Mouse (Mus musculus) kidney, adult 9 months (tissue): ENCODE measurements around the gene Scfd2.
A peak's percentile ranks its signal among the peaks of the same experiment; 100 is the strongest.

Source experiments
- DNase-seq: peaks from one replicate; pipeline ENCODE4 v3.0.0; 2022

Scfd2 gene

DNA sequence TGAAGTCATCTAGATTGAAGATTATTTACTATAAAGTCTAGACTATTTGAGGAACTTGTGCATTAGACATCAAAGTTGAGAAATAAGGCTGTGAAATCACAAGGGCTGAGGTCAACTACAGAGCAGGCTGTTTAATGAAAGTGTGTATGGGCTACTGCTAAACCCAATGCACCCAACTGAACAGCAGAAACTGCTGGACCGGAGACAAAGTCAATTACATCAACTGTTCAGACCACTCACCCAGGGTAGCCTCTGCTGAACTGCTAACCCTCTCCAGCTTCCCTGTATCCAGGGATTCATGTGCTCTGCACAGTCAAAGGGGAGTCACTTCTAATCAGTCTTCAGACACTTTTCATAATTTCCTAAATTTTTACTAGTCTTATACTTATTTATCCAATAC, 292.2 kb downstream of the Scfd2 start:
- no peak for DNase-seq

DNA sequence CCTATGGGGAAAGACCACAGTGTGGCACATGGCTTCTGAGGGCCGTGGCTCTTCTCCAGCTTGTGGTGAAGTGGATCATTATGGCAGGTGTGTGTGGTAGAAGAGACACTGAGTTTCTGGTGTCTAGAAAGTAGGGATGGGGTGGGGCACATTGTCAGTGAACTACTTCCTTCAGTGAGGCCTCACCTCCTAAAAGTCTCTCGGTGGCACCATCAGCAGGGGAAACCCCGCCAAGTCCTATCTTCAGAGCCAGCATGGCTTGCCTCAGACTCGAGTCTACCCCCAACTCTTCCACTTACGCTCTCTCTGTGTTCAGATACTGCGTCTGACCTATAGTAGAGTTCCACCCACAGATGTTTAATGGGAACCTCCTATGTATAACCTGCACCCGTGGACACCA, 297.8 kb downstream of the Scfd2 start:
- DNase-seq, result no peak

DNA sequence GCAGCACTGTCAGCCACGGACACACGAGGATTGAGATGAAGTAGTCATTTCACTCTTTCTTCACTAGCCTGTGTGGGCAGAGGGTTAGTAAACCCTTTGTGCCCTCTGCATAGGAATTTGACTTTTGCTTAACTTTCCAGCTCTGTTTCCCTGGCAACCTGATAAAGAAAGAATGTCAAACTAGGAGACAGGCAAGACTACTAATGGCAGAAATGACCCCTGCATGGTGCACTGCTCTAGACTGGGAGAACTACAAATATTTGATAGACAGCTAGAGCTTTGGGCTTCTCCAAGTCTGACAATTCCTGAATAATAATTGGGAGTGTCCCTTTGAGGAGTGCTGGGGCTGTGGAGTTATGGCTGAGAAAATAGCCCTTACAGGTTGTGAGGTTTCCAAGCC, 301.0 kb downstream of the Scfd2 start:
- DNase-seq, result no peak

DNA sequence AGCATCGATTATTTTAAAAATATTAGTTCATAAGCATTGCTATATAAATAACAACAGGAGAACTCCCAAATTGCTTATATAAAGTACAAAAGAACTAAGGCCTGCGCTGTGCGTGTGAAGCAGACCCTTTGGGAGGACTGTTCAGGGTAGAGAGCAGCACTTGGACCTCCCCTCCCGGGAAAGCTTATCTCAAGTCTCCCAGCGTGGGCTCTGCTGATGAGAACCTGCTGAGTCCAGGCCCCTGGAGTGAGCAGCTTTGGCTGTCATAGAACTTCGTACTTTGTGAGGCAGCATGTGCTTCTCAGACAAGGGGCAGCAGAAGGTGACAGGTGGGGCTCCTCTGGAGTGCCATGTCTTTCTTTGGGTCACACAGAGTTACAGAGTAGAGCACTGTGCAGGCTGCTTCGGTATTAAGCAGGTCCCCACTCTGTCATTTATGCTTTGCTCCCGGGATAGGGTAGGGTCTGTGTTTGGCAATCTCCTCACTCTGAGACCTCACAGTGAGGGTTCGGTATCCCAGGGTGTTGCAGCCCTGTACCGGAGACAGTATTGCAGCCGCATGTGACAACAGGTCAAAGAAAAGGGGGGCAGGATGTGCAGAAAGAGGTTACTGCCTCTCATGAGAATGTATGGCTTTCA, 301.7 kb downstream of the Scfd2 start:
- no peak for DNase-seq

DNA sequence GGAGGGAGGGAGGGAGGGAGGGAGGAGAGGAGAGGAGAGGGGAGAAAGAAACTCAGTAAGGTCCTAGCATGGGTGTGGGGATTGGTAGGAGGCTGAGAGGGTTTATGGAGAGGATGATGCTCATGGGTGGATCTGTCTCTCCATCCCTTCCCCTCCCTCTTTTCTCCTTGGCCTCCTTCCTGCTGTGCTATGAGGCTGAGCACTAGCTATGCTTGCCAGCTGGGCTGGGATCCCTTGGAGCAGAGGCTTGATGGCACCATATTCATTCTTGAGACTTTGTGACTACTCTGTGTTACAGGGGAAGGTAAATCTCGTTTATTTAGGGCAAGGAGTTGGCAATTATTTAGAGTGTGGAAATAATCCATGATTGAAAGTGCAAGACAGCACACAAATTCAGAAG, 302.6 kb downstream of the Scfd2 start:
- no peak for DNase-seq

DNA sequence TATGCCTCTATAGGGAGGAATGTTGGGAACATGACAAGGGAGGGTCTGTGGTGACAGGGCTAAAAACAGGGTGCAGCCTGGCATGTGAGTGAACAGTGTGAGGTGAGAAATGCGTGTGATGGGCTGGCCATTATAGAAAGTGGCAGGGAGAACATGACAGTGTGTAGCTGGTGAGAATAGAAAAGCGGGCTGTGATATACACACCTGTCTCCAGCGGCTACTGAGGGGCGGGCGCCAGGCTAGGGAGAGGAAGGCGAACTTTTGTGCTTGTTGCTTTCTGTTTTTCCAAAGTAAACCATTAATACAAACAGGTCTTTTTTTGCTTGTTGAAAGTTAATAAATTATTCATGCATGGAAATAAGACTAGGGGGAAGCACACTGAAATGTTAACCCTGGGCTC, 304.2 kb downstream of the Scfd2 start:
- peak; percentile 49 for DNase-seq

DNA sequence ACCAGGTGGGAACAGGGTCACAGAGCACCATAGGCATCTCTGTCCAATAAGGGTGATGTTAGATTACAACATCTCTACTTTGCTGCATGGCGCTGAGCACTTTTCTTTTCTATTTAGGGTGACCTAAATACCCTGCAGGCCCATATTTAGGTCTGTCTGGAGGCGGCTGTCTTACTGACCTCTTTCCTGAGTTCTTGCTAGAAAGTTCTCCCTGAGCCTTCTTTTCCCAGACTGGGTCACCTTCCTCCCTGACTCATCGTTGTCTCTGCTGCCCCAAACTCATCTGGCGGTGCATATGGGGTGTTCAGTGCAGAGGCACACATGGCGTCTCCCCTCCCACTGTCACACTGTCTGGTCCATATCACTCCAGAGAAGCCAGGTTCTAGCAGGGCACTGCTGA, 305.4 kb downstream of the Scfd2 start:
- no peak for DNase-seq

DNA sequence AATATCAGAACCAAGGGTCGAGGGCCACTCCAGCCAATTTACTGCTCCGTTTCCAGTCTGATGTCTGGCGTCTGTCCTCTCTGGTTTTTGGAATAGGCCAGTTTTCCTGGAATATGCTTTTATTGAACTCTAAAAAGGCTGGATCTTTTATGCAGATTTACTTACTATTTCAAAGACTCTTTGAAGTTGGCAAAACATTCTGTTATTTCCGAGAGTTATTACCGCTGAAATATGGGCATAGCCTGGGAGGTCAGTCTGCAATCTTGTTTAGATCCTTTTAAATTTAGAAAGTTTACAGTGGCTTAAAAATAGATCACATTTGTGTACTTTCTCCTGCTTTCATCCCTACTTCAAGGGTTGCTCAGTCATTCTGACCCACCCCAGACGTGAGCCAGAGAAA, 307.1 kb downstream of the Scfd2 start:
- DNase-seq, result no peak

DNA sequence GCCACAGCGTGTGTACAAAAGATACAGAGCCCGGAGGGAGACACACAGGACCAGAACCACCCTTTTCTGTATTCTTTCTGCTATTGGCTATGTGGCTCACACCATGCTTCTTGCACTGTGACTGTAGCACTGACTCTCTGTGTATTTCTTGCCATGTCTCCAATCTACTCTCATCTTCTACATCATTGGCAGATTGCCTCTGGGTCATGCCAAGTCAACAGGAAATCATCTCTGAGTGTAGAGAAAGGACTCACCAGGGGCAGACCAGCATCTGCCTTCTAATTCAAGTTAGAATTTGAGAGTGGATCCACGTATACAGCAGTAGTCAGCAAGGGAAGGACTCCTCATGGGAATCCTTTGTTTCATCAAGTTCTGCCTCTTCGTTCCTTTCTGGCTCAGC, 308.9 kb downstream of the Scfd2 start:
- DNase-seq, result no peak

DNA sequence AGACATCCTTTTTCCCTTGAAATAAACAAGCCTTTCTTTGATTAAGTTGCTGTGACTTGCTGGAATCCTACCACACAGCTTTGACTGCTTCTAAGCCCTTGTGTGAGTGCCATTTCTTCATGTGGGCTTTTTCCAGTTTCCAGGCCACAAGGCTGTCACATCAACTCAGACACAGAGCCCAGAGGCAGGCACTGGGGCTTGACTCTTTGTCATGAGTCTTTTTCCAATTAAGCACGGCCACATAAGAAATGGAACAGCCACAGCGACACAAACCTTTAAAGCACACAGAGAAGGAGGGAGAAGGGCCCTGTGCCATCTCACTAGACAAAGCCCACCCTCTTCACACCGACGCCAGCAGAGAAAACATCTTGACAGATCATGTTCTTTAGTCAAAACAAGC, 313.0 kb downstream of the Scfd2 start:
- no peak for DNase-seq

DNA sequence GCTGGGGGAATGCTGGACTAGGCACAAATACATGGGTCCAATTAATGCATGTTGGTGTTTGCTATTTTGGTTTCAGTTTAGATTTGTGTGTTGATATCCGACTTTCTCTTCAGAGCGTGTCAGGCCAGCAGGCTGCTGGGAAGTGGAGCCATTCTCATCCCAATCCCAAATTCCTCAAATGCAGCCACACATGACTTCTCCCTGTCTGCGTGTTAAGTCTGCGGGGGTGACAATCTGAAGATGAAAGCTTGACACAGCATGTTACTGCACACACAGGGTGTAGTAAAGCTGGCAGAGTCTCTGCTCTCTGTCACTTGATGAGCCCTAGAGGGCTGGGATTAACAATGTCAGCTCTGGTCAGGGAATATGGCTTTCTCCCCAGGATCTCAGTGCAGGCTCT, 316.4 kb downstream of the Scfd2 start:
- DNase-seq, result no peak

DNA sequence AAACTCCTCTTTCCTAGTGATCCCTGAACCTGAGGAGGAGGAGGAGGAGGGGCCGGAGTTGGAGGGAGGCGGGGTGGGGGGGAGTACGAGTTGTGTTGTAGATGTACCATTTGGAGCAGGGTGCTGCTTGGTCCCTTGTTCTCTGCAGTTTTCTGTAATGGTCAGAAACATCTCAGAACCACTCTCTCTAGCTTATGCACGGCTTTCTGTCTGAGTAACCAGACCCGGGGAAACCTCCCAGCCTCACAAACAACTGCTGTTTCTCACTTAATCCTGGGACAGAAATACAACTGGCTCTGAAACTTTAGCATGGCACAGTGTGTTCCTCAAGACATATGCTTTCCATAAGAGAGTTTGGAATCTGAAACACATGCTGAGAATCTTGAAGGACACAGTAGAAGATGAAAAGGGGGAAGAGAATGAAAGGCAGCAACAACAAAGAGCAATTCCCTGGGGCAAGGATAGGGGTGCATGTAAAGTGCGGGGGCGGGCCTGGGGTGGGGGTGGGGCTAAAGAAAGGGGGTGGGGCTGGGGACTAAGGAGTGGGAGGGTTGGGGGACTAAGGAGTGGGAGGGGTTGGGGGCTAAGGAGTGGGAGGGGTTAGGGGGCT, 317.0 kb downstream of the Scfd2 start:
- DNase-seq, result no peak

DNA sequence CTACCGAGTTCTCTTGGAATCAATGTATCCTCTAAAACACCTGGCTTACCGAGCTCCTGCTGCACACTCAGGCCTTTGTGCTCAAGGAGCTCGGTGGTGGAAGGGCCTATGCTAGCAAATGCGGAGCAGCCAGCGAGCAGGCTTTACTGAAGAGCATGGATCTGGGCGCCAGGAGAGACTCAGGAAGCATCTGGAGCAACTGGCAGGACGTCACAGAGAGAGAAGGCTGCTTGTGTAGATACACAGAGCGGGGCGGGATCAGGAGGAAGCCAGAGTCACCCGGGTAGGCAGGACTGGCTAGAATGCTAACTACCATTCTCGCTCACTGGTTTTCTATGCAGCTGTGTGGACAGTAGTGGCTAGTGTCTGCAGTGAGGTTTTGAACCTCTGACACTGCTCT, 320.2 kb downstream of the Scfd2 start:
- DNase-seq, result no peak

DNA sequence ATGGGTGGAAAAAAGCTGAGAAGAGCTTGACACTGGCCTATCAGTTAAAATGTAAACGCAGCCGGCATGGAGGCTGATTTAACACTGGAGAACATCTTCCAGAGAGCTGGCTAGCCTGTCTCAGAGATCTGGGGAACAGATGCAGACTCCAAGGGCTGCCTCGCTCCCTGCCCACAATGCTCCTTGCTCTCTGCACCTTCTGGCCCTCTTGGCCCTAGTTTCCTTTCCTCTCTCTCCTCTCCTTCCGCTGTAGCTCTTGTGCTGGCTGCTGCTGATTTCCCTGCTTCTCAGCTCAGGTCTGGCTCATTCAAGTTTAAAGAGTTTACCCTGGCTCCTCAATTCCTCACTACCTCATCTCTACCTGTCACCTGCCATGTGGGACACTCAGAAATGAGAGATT, 321.9 kb downstream of the Scfd2 start:
- no peak for DNase-seq

DNA sequence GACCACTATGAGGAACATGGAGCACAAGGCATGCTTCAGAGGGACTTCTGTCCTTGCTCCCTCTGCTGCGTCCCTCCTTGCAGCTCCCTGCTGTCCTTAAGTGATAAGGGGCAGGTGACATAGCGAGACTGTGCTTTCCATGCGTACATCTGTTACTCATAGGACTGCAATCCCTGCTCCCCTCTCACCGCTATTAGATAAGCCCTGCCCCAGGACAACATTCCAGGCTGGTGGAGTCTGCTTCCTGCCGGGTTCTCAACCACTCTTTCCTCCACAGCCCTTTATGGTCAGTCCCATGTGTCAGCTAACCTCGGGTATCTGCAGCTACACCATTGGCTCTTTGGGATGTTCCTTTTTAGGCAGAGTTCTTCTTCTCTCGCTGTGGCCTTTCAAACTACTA, 323.1 kb downstream of the Scfd2 start:
- no peak for DNase-seq

DNA sequence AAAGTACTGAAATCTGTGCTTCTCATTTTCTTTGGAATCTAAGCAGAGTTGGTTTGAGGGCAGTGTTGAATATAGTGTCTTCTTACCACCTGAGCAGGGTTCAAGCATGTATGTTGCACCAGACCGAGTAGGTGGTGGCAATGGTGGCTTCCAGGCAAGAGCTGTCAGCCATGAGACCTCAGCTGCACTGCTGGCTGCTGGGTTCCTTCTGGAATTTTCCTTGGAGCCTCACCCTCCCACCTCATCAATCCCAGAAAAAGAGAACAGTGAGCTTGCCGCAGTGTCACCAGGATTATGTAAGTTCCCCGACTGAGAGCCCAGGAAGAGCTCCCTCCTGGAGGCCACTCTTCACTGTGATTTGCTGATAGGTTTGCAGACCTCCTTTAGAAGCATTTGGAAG, 324.4 kb downstream of the Scfd2 start:
- no peak for DNase-seq

DNA sequence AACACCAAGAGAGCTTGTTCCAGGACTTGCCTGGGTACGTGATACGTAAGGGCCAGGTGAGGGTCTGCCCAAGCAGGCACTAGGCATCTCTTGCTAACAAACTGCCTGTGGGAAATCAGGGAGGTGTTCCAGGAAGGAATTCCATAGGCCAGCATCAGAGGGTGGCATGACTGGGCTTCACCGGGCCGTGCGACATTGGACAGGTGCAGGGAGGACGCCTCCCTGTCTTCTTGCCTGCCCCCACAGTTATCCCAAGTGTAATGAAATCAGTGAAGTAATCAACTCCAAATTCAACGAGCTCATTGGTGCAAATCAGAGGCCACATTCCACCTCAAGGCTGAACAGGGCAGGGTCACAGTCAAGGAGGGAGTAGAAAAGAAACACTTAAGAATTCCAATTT, 324.9 kb downstream of the Scfd2 start:
- no peak for DNase-seq

DNA sequence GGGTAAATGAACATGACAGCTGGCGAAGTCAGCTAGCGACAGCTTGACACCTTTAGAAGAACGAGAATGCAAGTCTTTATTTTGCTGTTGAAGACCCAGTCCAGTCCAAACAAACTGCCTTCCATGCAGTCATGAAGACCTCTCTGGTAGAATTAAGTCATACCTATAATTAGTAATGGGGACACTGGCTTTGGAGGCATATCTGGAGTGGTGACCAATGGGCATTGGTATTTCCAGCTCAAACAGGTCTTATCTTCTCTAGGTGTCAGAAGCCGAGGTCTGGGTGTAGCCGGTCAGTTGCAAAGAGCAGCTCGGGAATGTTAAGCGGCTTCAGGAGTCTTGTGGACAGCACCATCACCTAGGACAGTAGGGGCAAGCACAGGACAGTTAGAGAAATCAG, 325.5 kb downstream of the Scfd2 start:
- DNase-seq, result no peak

DNA sequence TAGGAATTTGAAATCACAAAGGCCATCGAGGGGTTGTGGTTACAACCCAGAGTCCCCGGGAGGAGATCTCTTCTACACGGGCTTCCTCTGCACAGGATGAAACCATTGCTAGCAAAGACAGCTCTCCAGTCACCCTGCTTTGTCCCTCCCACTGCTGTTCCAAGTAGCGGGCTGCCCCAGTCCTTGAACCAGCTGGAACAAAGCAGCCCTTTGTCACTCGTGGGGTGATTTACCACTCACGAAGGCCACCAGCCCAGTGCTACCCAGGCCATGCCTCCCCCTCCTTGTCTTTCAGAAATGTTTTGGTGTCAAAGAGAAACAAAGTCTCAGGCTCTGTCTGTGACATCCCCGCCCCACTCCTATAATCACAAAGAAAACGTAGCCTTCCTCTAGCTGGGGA, 326.1 kb downstream of the Scfd2 start:
- no peak for DNase-seq

DNA sequence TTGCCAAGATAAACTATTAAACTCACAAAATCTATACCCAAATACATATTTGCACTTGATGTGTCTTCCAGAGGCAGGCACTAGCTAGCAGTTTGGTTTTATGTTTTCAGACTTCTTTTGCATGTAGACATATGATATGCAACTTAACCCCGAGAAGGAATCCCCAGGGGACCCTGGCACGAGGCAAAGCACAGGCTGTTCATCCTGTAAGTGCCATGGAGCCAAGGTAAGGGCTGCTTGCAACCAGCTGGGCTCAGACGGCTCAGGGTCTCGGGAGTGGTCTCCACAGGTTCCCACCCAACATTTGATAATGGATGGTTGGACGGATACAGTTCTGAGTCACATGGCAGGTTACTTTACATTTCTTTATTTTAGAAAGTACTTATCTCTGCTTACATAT, 327.1 kb downstream of the Scfd2 start:
- no peak for DNase-seq

DNA sequence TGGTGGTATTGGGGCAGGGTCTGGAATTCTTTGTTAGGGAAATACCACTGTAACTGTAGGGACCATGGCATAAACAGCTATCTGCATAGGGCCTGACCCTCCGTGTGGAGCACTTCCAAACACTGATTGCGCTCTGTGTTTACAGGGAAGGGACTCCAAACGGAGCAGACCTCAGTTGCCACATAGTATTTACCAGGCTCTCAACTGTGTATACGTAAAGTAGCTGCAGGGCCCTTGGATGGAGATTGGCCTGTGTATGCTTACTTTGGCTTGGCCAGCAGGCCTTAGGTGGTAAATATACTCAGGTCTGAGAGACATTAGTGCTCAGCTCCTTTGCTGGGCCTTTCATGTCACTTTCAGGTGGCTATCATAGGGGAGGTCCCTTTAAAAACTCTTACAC, 329.0 kb downstream of the Scfd2 start:
- no peak for DNase-seq

DNA sequence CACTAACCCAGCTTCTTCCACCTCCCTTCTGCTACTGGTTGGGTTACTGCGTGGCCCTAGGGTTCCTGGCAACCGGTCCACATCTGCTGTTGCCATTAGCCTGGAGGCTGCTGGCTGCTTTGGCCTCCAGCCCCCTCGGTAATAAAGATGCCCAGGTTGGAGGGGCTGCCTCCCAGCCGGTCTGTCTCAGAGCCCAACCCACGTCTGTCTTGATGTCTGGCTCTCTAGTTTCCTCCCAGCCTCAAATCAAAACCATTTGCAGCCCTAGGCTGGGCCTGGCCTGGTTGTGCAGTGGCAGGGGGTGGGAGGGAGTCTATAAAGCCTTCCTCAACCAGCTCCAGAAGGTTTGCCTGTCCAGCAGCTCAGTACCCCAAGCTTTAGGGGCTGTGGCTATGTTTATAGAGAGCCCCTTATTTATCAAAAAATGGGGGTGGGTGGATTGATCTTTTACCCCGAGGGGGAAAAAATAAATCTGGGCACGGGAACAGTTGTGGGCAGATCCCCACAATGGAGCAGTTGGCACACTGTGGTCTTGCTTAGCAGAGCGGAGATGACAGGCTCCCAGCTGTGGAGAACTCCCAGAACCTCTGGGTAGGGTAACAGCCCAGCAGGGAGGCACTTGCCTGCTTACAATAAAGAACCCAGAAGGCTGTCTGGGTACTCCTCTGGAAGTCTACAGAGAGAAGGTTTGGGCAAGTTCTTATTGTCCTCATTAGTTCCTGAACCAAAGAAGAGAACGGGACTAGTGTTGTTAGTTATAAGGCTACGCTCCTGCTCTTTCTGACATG, 329.8 kb downstream of the Scfd2 start:
- DNase-seq, result no peak

DNA sequence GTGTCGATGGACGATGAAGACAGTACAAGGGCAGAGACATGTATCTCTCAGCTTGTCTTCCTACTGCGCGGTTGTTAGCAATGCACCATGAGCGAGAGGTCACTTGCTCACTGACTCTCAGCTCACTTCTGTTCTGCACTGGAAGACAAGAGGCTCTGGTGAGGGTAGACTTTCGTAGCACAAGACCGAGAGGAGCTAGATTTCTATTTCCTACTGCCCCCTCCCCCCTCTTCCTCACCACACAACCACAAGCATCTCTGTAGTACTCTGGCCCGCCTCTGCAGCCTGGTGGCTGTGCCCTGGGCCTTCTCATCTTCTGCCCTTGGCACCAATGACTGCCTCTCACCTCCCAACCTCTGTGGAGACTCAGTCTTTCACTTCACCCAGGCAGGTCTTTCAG, 331.1 kb downstream of the Scfd2 start:
- no peak for DNase-seq

DNA sequence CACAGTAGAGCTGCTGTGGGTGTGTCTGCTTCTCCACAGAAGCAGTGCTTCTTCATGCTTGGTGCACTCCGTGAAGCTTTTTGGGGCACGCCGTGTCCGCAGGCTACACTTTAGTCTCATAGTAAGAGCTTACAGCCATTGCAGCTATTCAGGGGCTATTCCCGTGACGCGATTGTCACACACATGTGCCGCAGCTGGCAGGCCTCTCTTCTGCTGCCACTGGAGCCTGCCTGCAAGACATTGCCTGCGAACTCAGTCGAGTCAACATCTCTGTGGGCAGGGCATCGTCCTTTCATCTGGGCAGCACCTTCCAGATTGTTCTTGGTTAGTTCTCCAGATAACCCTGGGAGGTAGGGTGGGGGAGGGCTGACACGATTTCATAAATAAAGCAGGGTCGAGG, 331.8 kb downstream of the Scfd2 start:
- DNase-seq, result no peak

DNA sequence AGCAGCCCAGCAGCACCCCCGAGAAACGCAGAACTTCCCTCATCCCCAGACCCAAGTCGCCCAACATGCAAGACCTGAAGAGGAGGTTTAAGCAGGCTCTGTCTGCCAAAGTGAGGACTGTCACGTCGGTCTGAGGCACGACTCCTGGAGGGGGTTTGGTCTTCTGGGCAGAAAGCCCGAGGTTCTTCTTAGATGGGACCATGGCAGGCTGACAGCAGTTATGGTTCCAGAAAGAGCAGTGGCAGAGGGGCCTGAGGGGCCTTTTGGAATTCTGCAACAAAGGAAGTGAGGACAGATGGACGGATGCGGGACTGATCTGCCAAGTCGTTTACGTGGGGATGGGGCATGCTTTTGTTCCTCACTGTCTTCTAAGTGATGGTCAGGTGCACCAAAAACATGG, 333.1 kb downstream of the Scfd2 start:
- no peak for DNase-seq
